Mouse (Mus musculus) limb, embryonic 14.5 days (tissue): ENCODE results near the gene Rgs8. TPM values are rescaled to one million over a fixed set of nuclear protein-coding genes. Genes with fewer than 3 reads are reported as not detected.

Experiments
- ATAC-seq: fragments of 200-750 bp; cut with Nextera tagmentation; 2 replicates; pipeline ENCODE4 v1.8.0; 2017; ENCODE audit warnings: low read depth, moderate number of reproducible peaks, moderate TSS enrichment; ENCODE audit not compliant: low FRiP score
- DNase-seq: peaks from one replicate; pipeline ENCODE4 v3.0.0-alpha.2; 2015; ENCODE audit warnings: low spot score
- H3K27ac ChIP-seq: fragments of 300-500 bp; sonication (generic); replicated peaks from 2 replicates; pipeline ENCODE4 v1.5.1; 2014; ENCODE audit warnings: low read depth, mild to moderate bottlenecking, low read length, moderate library complexity, mixed read lengths
- H3K27me3 ChIP-seq: fragments of 300-500 bp; sonication (generic); 2 replicates; pipeline ENCODE4 v1.6.1; 2014; ENCODE audit warnings: low read length, mixed read lengths; ENCODE audit not compliant: control insufficient read depth, insufficient read depth
- H3K36me3 ChIP-seq: fragments of 300-500 bp; sonication (generic); 2 replicates; pipeline ENCODE4 v1.6.1; 2014; ENCODE audit warnings: mild to moderate bottlenecking, low read length, moderate library complexity, mixed read lengths; ENCODE audit not compliant: control insufficient read depth, insufficient read depth
- H3K4me1 ChIP-seq: fragments of 300-500 bp; sonication (generic); 2 replicates; pipeline ENCODE4 v1.6.1; 2014; ENCODE audit warnings: antibody characterized with exemption, low read length, mixed read lengths; ENCODE audit not compliant: control insufficient read depth, insufficient read depth
- H3K4me2 ChIP-seq: fragments of 300-500 bp; sonication (generic); replicated peaks from 2 replicates; pipeline ENCODE4 v1.6.1; 2014; ENCODE audit warnings: low read depth, mild to moderate bottlenecking, low read length, moderate library complexity; ENCODE audit not compliant: severe bottlenecking
- H3K4me3 ChIP-seq: fragments of 300-500 bp; sonication (generic); replicated peaks from 2 replicates; pipeline ENCODE4 v1.5.1; 2014; ENCODE audit warnings: low read length
- H3K9ac ChIP-seq: fragments of 300-500 bp; sonication (generic); 2 replicates; pipeline ENCODE4 v1.6.1; 2014; ENCODE audit warnings: mild to moderate bottlenecking, low read depth, low read length, moderate library complexity; ENCODE audit not compliant: severe bottlenecking
- H3K9me3 ChIP-seq: fragments of 300-500 bp; sonication (generic); 2 replicates; pipeline ENCODE4 v1.6.1; 2016; ENCODE audit warnings: low read length; ENCODE audit not compliant: control insufficient read depth
- POLR2A ChIP-seq: fragments of 200-500 bp; IDR thresholded peaks from 2 replicates; pipeline ENCODE4 v1.8.0; 2012; ENCODE audit warnings: inconsistent platforms, mild to moderate bottlenecking, moderate library complexity, borderline replicate concordance; ENCODE audit not compliant: insufficient read depth, insufficient read length; ENCODE audit errors: extremely low read depth
- WGBS: fragments of 180-500 bp; shearing (Covaris S2); extraction: QIAGEN DNeasy Blood & Tissue Kit; methylation state at CpG from one replicate; pipeline ENCODE4 v1.1.7; 2014; 5-methylcytosine and 5-hydroxymethylcytosine counted together
- polyA plus RNA-seq, 2 experiments: library from polyadenylated mRNA; depleted of rRNA in 1 of 2; stranded (reverse) in 1 of 2; unstranded in 1 of 2; fragments of >200 nt; fragmentation: Nextera tagmentation in 1 of 2; extraction: Ambion mirVana in 1 of 2; gene quantifications; 2 replicates each; pipeline versions ENCODE4 v1.2.1 to v1.2.3; 2012 to 2014

Rgs8 gene
- polyA plus RNA-seq, 2 experiments, result 1.3 to 1.9 TPM

GRCm38 (mm10) chr1:153736096-153736495, 83.3 kb downstream of the Rgs8 start:
- peaks cover 50% of the 10 kb centered on the region for H3K4me1 ChIP-seq
- ATAC-seq (no peak), DNase-seq (no peak)
- H3K27ac ChIP-seq, result no peak overlapping the region
- no peaks in the 10 kb centered on the region for H3K36me3 ChIP-seq
- TF ChIP-seq POLR2A, result no peak
- WGBS, result 57% methylated on average over 6 of the region's 6 CpGs
- H3K4me2 ChIP-seq, result no peak overlapping the region
- 0 out of 2 replicates have a peak, but pooled peaks cover 8% of the 10 kb centered on the region for H3K27me3 ChIP-seq
- no peaks in the 10 kb centered on the region for H3K9me3 ChIP-seq
- no peak overlapping the region for H3K9ac ChIP-seq
- H3K4me3 ChIP-seq, result no peak overlapping the region

GRCm38 (mm10) chr1:153737101-153738085, 84.6 kb downstream of the Rgs8 start:
- Histone ChIP-seq H3K27ac (no peak overlapping the region), H3K36me3 (no peaks in the 10 kb centered on the region), H3K4me1 (peaks cover 49% of the 10 kb centered on the region), H3K4me2 (no peak overlapping the region), H3K4me3 (no peak overlapping the region), H3K9ac (no peak overlapping the region), H3K9me3 (no peaks in the 10 kb centered on the region), H3K27me3 (0 out of 2 replicates have a peak, but pooled peaks cover 8% of the 10 kb centered on the region)
- TF ChIP-seq POLR2A, result no peak
- WGBS, result 49% methylated on average over 9 of the region's 9 CpGs
- ATAC-seq (no peak), DNase-seq (no peak)

GRCm38 (mm10) chr1:153739437-153740015, 86.7 kb downstream of the Rgs8 start:
- WGBS, result 17% methylated on average over 13 of the region's 13 CpGs
- Histone ChIP-seq H3K36me3 (peaks cover 4% of the 10 kb centered on the region), H3K4me3 (peak overlapping the region; percentile 44), H3K4me1 (peaks cover 35% of the 10 kb centered on the region), H3K4me2 (peak overlapping the region; percentile 70), H3K27me3 (0 out of 2 replicates have a peak, but pooled peaks cover 8% of the 10 kb centered on the region), H3K9ac (peak overlapping the region; percentile 49; the same call in 1 of the 2 replicates), H3K27ac (no peak overlapping the region), H3K9me3 (no peaks in the 10 kb centered on the region)
- no peak for TF ChIP-seq POLR2A
- no peak for ATAC-seq
- no peak for DNase-seq

- H3K9ac ChIP-seq, result peak within 1 kb of the TSS; percentile 49
- H3K9me3 ChIP-seq, result no peaks in the 10 kb centered on the region
- H3K4me1 ChIP-seq, result peaks cover 35% of the 10 kb centered on the region
- H3K36me3 ChIP-seq, result peaks cover 4% of the 10 kb centered on the region
- H3K27me3 ChIP-seq, result 0 out of 2 replicates have a peak, but pooled peaks cover 8% of the 10 kb centered on the region
- TF ChIP-seq POLR2A, result peak; percentile 63; the same call in 1 of the 2 replicates
- ATAC-seq (peak; percentile 81), DNase-seq (peak; percentile 92)
- peak within 1 kb of the TSS; percentile 44 for H3K4me3 ChIP-seq
- peak within 1 kb of the TSS; percentile 70 for H3K4me2 ChIP-seq
- H3K27ac ChIP-seq, result no peak within 1 kb of the TSS
- WGBS, result under 1% methylated on average over 28 of the region's 28 CpGs
Measured at GRCm38 (mm10) chr1:153740145-153740544, 87.3 kb downstream of the Rgs8 start, which contains the start of gene Rgs16. Gene Rgs16, plus strand, starts transcription at chr1:153740349.

- Histone ChIP-seq H3K36me3 (peaks cover 4% of the 10 kb centered on the region), H3K4me2 (peak overlapping the region; percentile 70), H3K4me1 (peaks cover 33% of the 10 kb centered on the region), H3K27me3 (0 out of 2 replicates have a peak, but pooled peaks cover 8% of the 10 kb centered on the region), H3K9ac (peak overlapping the region; percentile 49), H3K4me3 (peak overlapping the region; percentile 44), H3K9me3 (no peaks in the 10 kb centered on the region), H3K27ac (no peak overlapping the region)
- WGBS, result 38% methylated on average over 12 of the region's 12 CpGs
- TF ChIP-seq POLR2A, result no peak
- ATAC-seq (no peak), DNase-seq (no peak)
Measured at GRCm38 (mm10) chr1:153740775-153741400, 88.1 kb downstream of the Rgs8 start.
